Mouse (Mus musculus): ENCODE measurements around the gene Hoxa11. TPM values are rescaled to one million over a fixed set of nuclear protein-coding genes. Genes with fewer than 3 reads are reported as not detected.

Hoxa11 gene
- polyA plus RNA-seq, 1 experiment from 2014 or later, result not detected

GRCm38 (mm10) chr6:52219234-52219942 lies 26.2 kb downstream of the Hoxa11 start:
- H3K36me3 ChIP-seq (ENCODE audit: control insufficient read depth, insufficient read depth), result no peaks in the 10 kb centered on the region
- H3K9me3 ChIP-seq (replicated peaks; ENCODE audit: control insufficient read depth, low read length), result no peaks in the 10 kb centered on the region
- H3K9ac ChIP-seq (ENCODE audit: low read depth, low read length), result no peak overlapping the region
- H3K27me3 ChIP-seq (ENCODE audit: control insufficient read depth, insufficient read depth, low read depth, low read length), result peaks cover 100% of the 10 kb centered on the region
- no peak overlapping the region for H3K4me3 ChIP-seq (ENCODE audit: low read depth, low read length)
- no peak for ATAC-seq (ENCODE audit: low read depth)
- H3K4me1 ChIP-seq (ENCODE audit: control insufficient read depth, low read depth, low read length), result peaks cover 3% of the 10 kb centered on the region
- WGBS (ENCODE audit: insufficient replicate concordance), result 46% methylated on average over 9 of the region's 9 CpGs
- no peak overlapping the region for H3K4me2 ChIP-seq (ENCODE audit: low read depth, low read length)
- H3K27ac ChIP-seq (ENCODE audit: low read length), result no peak overlapping the region

- Histone ChIP-seq H3K9ac (ENCODE audit: low read depth, low read length) (no peak overlapping the region), H3K27me3 (ENCODE audit: control insufficient read depth, insufficient read depth, low read depth, low read length) (peaks cover 99% of the 10 kb centered on the region), H3K4me1 (ENCODE audit: control insufficient read depth, low read depth, low read length) (peaks cover 3% of the 10 kb centered on the region), H3K9me3 (replicated peaks; ENCODE audit: control insufficient read depth, low read length) (no peaks in the 10 kb centered on the region), H3K27ac (ENCODE audit: low read length) (no peak overlapping the region), H3K36me3 (ENCODE audit: control insufficient read depth, insufficient read depth) (no peaks in the 10 kb centered on the region), H3K4me3 (ENCODE audit: low read depth, low read length) (no peak overlapping the region), H3K4me2 (ENCODE audit: low read depth, low read length) (no peak overlapping the region)
- no peak for ATAC-seq (ENCODE audit: low read depth)
- 30% methylated on average over 14 of the region's 14 CpGs for WGBS (ENCODE audit: insufficient replicate concordance)
Measured at GRCm38 (mm10) chr6:52218643-52219215, 26.9 kb downstream of the Hoxa11 start.

GRCm38 (mm10) chr6:52217895-52218642 lies 27.5 kb downstream of the Hoxa11 start:
- H3K4me2 ChIP-seq (ENCODE audit: low read depth, low read length), result no peak overlapping the region
- no peak overlapping the region for H3K9ac ChIP-seq (ENCODE audit: low read depth, low read length)
- H3K27me3 ChIP-seq (ENCODE audit: control insufficient read depth, insufficient read depth, low read depth, low read length), result peaks cover 99% of the 10 kb centered on the region
- no peak overlapping the region; the same call in 1 of the 2 replicates for H3K4me3 ChIP-seq (ENCODE audit: low read depth, low read length)
- H3K9me3 ChIP-seq (replicated peaks; ENCODE audit: control insufficient read depth, low read length), result no peaks in the 10 kb centered on the region
- H3K4me1 ChIP-seq (ENCODE audit: control insufficient read depth, low read depth, low read length), result peaks cover 3% of the 10 kb centered on the region
- WGBS (ENCODE audit: insufficient replicate concordance), result 13% methylated on average over 23 of the region's 23 CpGs
- H3K27ac ChIP-seq (ENCODE audit: low read length), result no peak overlapping the region
- no peaks in the 10 kb centered on the region for H3K36me3 ChIP-seq (ENCODE audit: control insufficient read depth, insufficient read depth)
- ATAC-seq (ENCODE audit: low read depth), result no peak

- H3K27ac ChIP-seq (ENCODE audit: low read length), result no peak overlapping the region
- 1% methylated on average over 25 of the region's 25 CpGs for WGBS (ENCODE audit: insufficient replicate concordance)
- peak overlapping the region; percentile 37 for H3K4me2 ChIP-seq (ENCODE audit: low read depth, low read length)
- peaks cover 99% of the 10 kb centered on the region for H3K27me3 ChIP-seq (ENCODE audit: control insufficient read depth, insufficient read depth, low read depth, low read length)
- H3K4me1 ChIP-seq (ENCODE audit: control insufficient read depth, low read depth, low read length), result peaks cover 3% of the 10 kb centered on the region
- no peak; the same call in 1 of the 2 replicates for ATAC-seq (ENCODE audit: low read depth)
- H3K9ac ChIP-seq (ENCODE audit: low read depth, low read length), result no peak overlapping the region
- H3K36me3 ChIP-seq (ENCODE audit: control insufficient read depth, insufficient read depth), result no peaks in the 10 kb centered on the region
- no peaks in the 10 kb centered on the region for H3K9me3 ChIP-seq (replicated peaks; ENCODE audit: control insufficient read depth, low read length)
- H3K4me3 ChIP-seq (ENCODE audit: low read depth, low read length), result peak overlapping the region; percentile 36
Measured at GRCm38 (mm10) chr6:52217459-52217768, 28.2 kb downstream of the Hoxa11 start.

GRCm38 (mm10) chr6:52216691-52217458 lies 28.7 kb downstream of the Hoxa11 start:
- Histone ChIP-seq H3K27me3 (ENCODE audit: control insufficient read depth, insufficient read depth, low read depth, low read length) (peaks cover 99% of the 10 kb centered on the region), H3K4me3 (ENCODE audit: low read depth, low read length) (peak overlapping the region; percentile 36), H3K9ac (ENCODE audit: low read depth, low read length) (no peak overlapping the region), H3K4me2 (ENCODE audit: low read depth, low read length) (peak overlapping the region; percentile 37), H3K4me1 (ENCODE audit: control insufficient read depth, low read depth, low read length) (peaks cover 3% of the 10 kb centered on the region), H3K36me3 (ENCODE audit: control insufficient read depth, insufficient read depth) (no peaks in the 10 kb centered on the region), H3K9me3 (replicated peaks; ENCODE audit: control insufficient read depth, low read length) (no peaks in the 10 kb centered on the region), H3K27ac (ENCODE audit: low read length) (no peak overlapping the region)
- no peak for ATAC-seq (ENCODE audit: low read depth)
- WGBS (ENCODE audit: insufficient replicate concordance), result under 1% methylated on average over 60 of the region's 60 CpGs

GRCm38 (mm10) chr6:52215771-52216535 lies 29.7 kb downstream of the Hoxa11 start:
- 2% methylated on average over 30 of the region's 30 CpGs for WGBS (ENCODE audit: insufficient replicate concordance)
- H3K36me3 ChIP-seq (ENCODE audit: control insufficient read depth, insufficient read depth), result no peaks in the 10 kb centered on the region
- no peaks in the 10 kb centered on the region for H3K9me3 ChIP-seq (replicated peaks; ENCODE audit: control insufficient read depth, low read length)
- peaks cover 99% of the 10 kb centered on the region for H3K27me3 ChIP-seq (ENCODE audit: control insufficient read depth, insufficient read depth, low read depth, low read length)
- H3K4me1 ChIP-seq (ENCODE audit: control insufficient read depth, low read depth, low read length), result no peaks in the 10 kb centered on the region; the same call in none of the 2 replicates
- no peak overlapping the region for H3K27ac ChIP-seq (ENCODE audit: low read length)
- H3K4me3 ChIP-seq (ENCODE audit: low read depth, low read length), result no peak overlapping the region
- H3K4me2 ChIP-seq (ENCODE audit: low read depth, low read length), result no peak overlapping the region
- no peak overlapping the region for H3K9ac ChIP-seq (ENCODE audit: low read depth, low read length)
- ATAC-seq (ENCODE audit: low read depth), result no peak

- H3K9me3 ChIP-seq (replicated peaks; ENCODE audit: control insufficient read depth, low read length), result no peaks in the 10 kb centered on the region
- H3K4me1 ChIP-seq (ENCODE audit: control insufficient read depth, low read depth, low read length), result no peaks in the 10 kb centered on the region; the same call in none of the 2 replicates
- H3K4me3 ChIP-seq (ENCODE audit: low read depth, low read length), result no peak overlapping the region
- peaks cover 97% of the 10 kb centered on the region for H3K27me3 ChIP-seq (ENCODE audit: control insufficient read depth, insufficient read depth, low read depth, low read length)
- H3K9ac ChIP-seq (ENCODE audit: low read depth, low read length), result no peak overlapping the region
- WGBS (ENCODE audit: insufficient replicate concordance), result 49% methylated on average over 3 of the region's 3 CpGs
- H3K36me3 ChIP-seq (ENCODE audit: control insufficient read depth, insufficient read depth), result no peaks in the 10 kb centered on the region
- no peak overlapping the region for H3K27ac ChIP-seq (ENCODE audit: low read length)
- no peak overlapping the region for H3K4me2 ChIP-seq (ENCODE audit: low read depth, low read length)
- ATAC-seq (ENCODE audit: low read depth), result no peak
Measured at GRCm38 (mm10) chr6:52215070-52215469, 30.5 kb downstream of the Hoxa11 start.

- WGBS (ENCODE audit: insufficient replicate concordance), result 32% methylated on average over 5 of the region's 5 CpGs
- Histone ChIP-seq H3K27ac (ENCODE audit: low read length) (no peak overlapping the region), H3K4me3 (ENCODE audit: low read depth, low read length) (no peak overlapping the region), H3K36me3 (ENCODE audit: control insufficient read depth, insufficient read depth) (no peaks in the 10 kb centered on the region), H3K4me2 (ENCODE audit: low read depth, low read length) (no peak overlapping the region), H3K9me3 (replicated peaks; ENCODE audit: control insufficient read depth, low read length) (no peaks in the 10 kb centered on the region), H3K27me3 (ENCODE audit: control insufficient read depth, insufficient read depth, low read depth, low read length) (peaks cover 97% of the 10 kb centered on the region), H3K9ac (ENCODE audit: low read depth, low read length) (no peak overlapping the region), H3K4me1 (ENCODE audit: control insufficient read depth, low read depth, low read length) (no peaks in the 10 kb centered on the region; the same call in none of the 2 replicates)
- ATAC-seq (ENCODE audit: low read depth), result no peak
Measured at GRCm38 (mm10) chr6:52214271-52214670, 31.3 kb downstream of the Hoxa11 start.

All from liver, embryonic 16.5 days (tissue).